Mouse (Mus musculus) ES-E14 (cell line): ENCODE results near the gene Cdk10. TPM values are rescaled to one million over a fixed set of nuclear protein-coding genes. Genes with fewer than 3 reads are reported as not detected.

ENCODE experiments used
- DNase-seq: peaks from one replicate; pipeline ENCODE4 v3.0.0-alpha.2; 2013; ENCODE audit warnings: low read depth, low spot score
- H3K27ac ChIP-seq: 2 replicates; pipeline ENCODE4 v1.5.1; 2012; ENCODE audit warnings: low read depth, mild to moderate bottlenecking, low read length, moderate library complexity, mixed read lengths; ENCODE audit not compliant: poor library complexity, insufficient read depth, severe bottlenecking
- H3K36me3 ChIP-seq: 2 replicates; pipeline ENCODE4 v1.6.1; 2012; ENCODE audit warnings: mild to moderate bottlenecking, low read length, moderate library complexity, mixed read lengths; ENCODE audit not compliant: control insufficient read depth, poor library complexity, insufficient read depth, severe bottlenecking
- H3K4me1 ChIP-seq, 2 experiments: fragments of 150-350 bp in 1 of 2; sonication (generic) in 1 of 2; 2 replicates each; pipeline ENCODE4 v1.6.1; 2012; ENCODE audit warnings: low read length in 2 of 2, mild to moderate bottlenecking in 1 of 2, mixed read lengths in 1 of 2; ENCODE audit not compliant: control insufficient read depth in 2 of 2, insufficient read depth in 2 of 2, poor library complexity in 1 of 2
- H3K4me3 ChIP-seq, 2 experiments: fragments of 150-350 bp in 1 of 2; sonication (generic) in 1 of 2; 2 replicates each; pipeline ENCODE4 v1.5.1; 2012; ENCODE audit warnings: low read length in 2 of 2, low read depth in 1 of 2, mild to moderate bottlenecking in 1 of 2, mixed read lengths in 1 of 2; ENCODE audit not compliant: insufficient read depth in 1 of 2, poor library complexity in 1 of 2, severe bottlenecking in 1 of 2
- H3K9ac ChIP-seq: 2 replicates; pipeline ENCODE4 v1.6.1; 2012; ENCODE audit warnings: low read depth, mild to moderate bottlenecking, low read length, mixed read lengths; ENCODE audit not compliant: poor library complexity, insufficient read depth, severe bottlenecking
- H3K9me3 ChIP-seq: fragments of 150-350 bp; sonication (generic); 2 replicates; pipeline ENCODE4 v1.6.1; 2012; ENCODE audit warnings: low read depth, mild to moderate bottlenecking, low read length; ENCODE audit not compliant: control insufficient read depth, insufficient read depth
- CHD2 ChIP-seq: IDR thresholded peaks from 2 replicates; pipeline ENCODE4 v1.6.1; 2014; ENCODE audit warnings: mild to moderate bottlenecking, low read depth, low read length, inconsistent platforms
- HCFC1 ChIP-seq: IDR thresholded peaks from 2 replicates; pipeline ENCODE4 v1.6.1; 2012; ENCODE audit warnings: low read length, inconsistent platforms, borderline replicate concordance; ENCODE audit not compliant: insufficient read depth
- MAFK ChIP-seq: IDR thresholded peaks from 2 replicates; pipeline ENCODE4 v1.6.1; 2014; ENCODE audit warnings: mild to moderate bottlenecking, low read depth, low read length, inconsistent platforms; ENCODE audit not compliant: insufficient read depth
- ZC3H11A ChIP-seq: IDR thresholded peaks from 2 replicates; pipeline ENCODE4 v1.6.1; 2012; ENCODE audit warnings: low read depth, mild to moderate bottlenecking, inconsistent platforms, low read length, borderline replicate concordance
- ZNF384 ChIP-seq: IDR thresholded peaks from 2 replicates; pipeline ENCODE4 v1.6.1; 2012; ENCODE audit warnings: low read depth, low read length, inconsistent platforms
- in situ Hi-C, 2 experiments: fragments of 600-800 bp; cut with MboI; formaldehyde crosslinking; loops; one replicate each; pipeline ENCODE4 v1.15.1; 2025; ENCODE audit warnings: low sequenced_read_pairs in 2 of 2, inconsistent platforms in 1 of 2; ENCODE audit not compliant: unreplicated experiment in 2 of 2
- total RNA-seq: library from RNA; depleted of rRNA; stranded (reverse); fragments of 300-350 nt; gene quantifications from 2 replicates; pipeline ENCODE4 v1.2.3, GENCODE M21; 2012; rRNA removed

Cdk10 gene
- total RNA-seq, 1 experiment: 42.7 TPM

DNA sequence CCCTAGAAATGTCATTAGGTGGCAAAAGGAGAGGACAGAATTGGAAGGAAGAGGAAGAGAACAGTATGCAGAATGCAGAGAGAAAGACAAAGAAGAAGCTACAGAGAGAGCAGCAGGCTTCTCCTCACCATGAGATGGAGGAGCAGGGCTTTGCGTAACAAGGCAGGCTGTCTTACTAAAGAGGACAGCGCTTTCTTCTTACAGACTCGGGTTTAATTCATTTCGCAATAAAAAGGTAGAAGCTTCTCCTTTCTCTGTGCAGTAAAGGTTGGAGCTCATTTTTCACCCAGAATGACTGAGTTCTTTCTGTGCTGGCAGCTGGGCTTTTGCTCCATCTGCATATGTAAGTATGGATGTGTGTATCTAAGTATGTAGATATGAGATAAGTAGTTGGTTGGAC lies 55.2 kb downstream of the Cdk10 start:
- H3K4me3 ChIP-seq: no peak overlapping the region
- H3K36me3 ChIP-seq: peaks cover 32% of the 10 kb centered on the region; the same call in 1 of the 2 replicates
- H3K9ac ChIP-seq: no peak overlapping the region
- H3K27ac ChIP-seq: no peak overlapping the region
- in situ Hi-C loops: no loop called here
- TF ChIP-seq HCFC1 (no peak), ZNF384 (no peak), ZC3H11A (no peak), MAFK (no peak), CHD2 (no peak)
- no peaks in the 10 kb centered on the region for H3K4me1 ChIP-seq
- no peak for DNase-seq
- no peaks in the 10 kb centered on the region for H3K9me3 ChIP-seq

DNA sequence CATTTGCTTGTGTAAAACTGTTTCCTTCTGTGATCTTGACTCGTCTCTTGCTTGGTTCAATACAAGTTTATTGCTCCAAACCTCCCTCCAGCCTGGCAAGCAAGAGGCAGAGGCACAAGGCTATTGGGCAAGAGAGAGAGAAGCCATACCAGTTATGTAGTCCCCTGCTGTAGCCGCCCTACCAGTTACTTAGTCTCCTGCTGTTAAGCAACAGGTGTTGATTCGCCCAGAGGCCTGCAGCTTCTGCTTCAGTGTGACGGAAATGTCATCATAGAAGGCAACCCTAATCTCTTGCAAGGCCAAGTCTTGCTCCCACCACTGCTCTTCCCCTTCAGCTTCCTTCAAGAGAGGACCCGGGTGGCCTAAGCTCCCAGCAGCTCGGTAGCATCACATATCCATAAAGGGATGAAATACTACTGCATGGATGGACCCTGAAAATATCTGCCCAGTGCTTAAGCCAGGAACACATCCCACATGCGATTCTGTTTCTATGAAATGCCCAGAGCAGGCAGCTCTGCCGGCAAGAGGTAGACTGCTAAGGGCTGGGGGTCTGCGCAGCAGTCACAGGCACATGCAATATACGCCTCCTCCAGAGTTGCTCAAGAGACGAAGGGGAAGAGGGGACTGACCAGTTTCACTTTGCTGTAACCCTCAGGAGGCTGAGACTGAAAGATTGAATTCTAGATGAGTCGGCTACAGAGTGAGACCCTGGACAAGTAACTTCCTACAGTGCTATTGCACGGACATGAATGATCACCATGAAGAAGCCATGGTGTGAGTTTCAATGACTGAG lies 55.9 kb downstream of the Cdk10 start:
- TF ChIP-seq ZNF384 (no peak), CHD2 (no peak), MAFK (no peak), ZC3H11A (no peak), HCFC1 (no peak)

More for the DNA sequence above, 55.9 kb downstream of the Cdk10 start:
- Histone ChIP-seq H3K4me3 (no peak overlapping the region), H3K9me3 (no peaks in the 10 kb centered on the region), H3K36me3 (peaks cover 29% of the 10 kb centered on the region; the same call in 1 of the 2 replicates), H3K9ac (no peak overlapping the region), H3K4me1 (no peaks in the 10 kb centered on the region), H3K27ac (no peak overlapping the region)
- DNase-seq: no peak
- in situ Hi-C loops: no loop called here

Other genes with a start within 250 kb of the Cdk10 start
- 155 and 194 TPM in 2 replicates for gene Ankrd11, start 182.6 kb upstream of the Cdk10 start, total RNA-seq
- 106 and 160 TPM in 2 replicates for gene Spg7, start 161.9 kb upstream of the Cdk10 start, total RNA-seq
- 2,643 and 2,912 TPM in 2 replicates for gene Rpl13, start 122.5 kb upstream of the Cdk10 start, total RNA-seq
- 1.8 and 4.9 TPM in 2 replicates for gene Cpne7, start 107.5 kb upstream of the Cdk10 start, total RNA-seq
- 3.1 and 3.3 TPM in 2 replicates for gene Sult5a1, start 66.5 kb upstream of the Cdk10 start, total RNA-seq
- gene Dpep1, start 38.6 kb upstream of the Cdk10 start, total RNA-seq: not detected in 2 replicates
- gene Chmp1a, start 12.1 kb upstream of the Cdk10 start, total RNA-seq: 68.8 and 86.0 TPM in 2 replicates
- gene Spata33, start 12.0 kb upstream of the Cdk10 start, total RNA-seq: 1.2 and 1.4 TPM in 2 replicates
- gene Spata2l, start 11.4 kb downstream of the Cdk10 start, total RNA-seq: 1.2 and 1.7 TPM in 2 replicates
- 14.8 and 19.1 TPM in 2 replicates for gene Zfp276, start 29.4 kb downstream of the Cdk10 start, total RNA-seq
- 10.8 and 15.4 TPM in 2 replicates for gene Vps9d1, start 29.5 kb downstream of the Cdk10 start, total RNA-seq
- 31.7 and 52.6 TPM in 2 replicates for gene Fanca, start 93.7 kb downstream of the Cdk10 start, total RNA-seq
- 8.8 and 13.6 TPM in 2 replicates for gene Spire2, start 107.9 kb downstream of the Cdk10 start, total RNA-seq
- 87.2 and 114 TPM in 2 replicates for gene Tcf25, start 148.9 kb downstream of the Cdk10 start, total RNA-seq
- gene Mc1r, start 182.3 kb downstream of the Cdk10 start, total RNA-seq: 0.27 and 0.42 TPM in 2 replicates
- 69.1 and 117 TPM in 2 replicates for gene Tubb3, start 186.6 kb downstream of the Cdk10 start, total RNA-seq
- gene Def8, start 198.7 kb downstream of the Cdk10 start, total RNA-seq: 34.3 and 42.5 TPM in 2 replicates